Mouse (Mus musculus): ENCODE measurements around the gene Wdr1.
"Not testable (repeated sequence)": the region's sequence is repeated elsewhere in the genome, so short reads cannot be mapped to it uniquely, and the experiment has no call there.

Gene Wdr1

DNA sequence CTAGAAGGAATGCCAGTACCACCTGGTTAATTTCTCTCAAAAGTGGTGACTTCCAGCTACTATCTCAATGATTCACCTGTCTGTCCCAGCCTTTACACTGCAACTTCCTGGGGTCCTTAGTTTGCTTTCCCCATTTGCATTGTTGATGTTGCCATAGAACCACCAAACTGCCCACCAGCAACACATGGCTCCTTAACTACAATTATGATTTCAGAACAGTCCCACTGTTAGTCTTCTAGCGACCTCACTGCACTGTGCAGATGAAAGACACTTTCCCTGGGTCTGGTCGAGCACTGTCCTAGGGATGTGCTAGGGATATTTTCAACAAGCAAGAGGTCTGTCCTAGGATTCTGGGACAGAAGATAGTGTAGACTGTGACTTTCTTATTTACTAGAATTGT, at the start of gene Wdr1:
Gene Wdr1 (minus strand): TSS at position 101 of the 400 bp plus-strand sequence.
- DNase-seq (ENCODE audit: low spot score): no peak

DNA sequence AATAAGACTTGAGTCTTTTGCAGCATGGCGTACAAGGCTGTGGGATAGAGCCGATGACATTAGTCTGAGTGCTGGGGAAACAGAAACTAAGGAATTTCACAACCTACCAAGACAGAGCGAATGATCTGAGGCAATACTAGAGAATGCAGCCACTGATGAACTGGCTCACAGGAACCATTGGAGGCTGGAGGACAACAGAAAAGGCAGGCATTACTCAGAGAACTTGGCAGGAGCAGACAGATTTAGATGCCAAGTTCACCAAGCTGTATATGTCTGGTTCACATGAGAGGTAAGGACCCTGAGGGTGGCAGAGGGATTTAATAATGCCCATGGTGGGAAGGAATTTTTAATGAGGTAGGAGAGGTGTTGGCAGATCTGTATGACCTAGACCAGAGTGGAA, 48.1 kb upstream of the Wdr1 start:
- DNase-seq (ENCODE audit: low spot score): peak; percentile 22

DNA sequence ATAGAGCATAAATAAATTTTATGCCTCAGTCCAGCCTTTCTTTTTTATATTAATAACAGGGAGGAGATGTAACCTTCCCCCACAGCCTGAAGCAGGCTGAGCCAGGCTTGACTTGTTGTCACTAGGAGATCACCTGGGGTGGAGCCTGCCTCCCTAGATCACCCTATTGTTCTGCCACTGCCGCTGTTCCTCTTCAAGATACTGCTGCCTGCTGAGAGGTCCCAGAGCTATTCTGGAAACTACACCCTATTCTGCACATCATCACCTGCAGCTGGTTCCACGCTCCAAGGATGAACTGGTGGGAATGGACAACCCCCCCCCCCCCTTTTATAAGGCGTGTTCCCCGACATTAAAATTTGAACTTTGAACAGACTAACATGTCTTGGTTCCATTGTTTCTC, 45.2 kb upstream of the Wdr1 start:
- not testable (repeated sequence) for DNase-seq (ENCODE audit: low spot score)

DNA sequence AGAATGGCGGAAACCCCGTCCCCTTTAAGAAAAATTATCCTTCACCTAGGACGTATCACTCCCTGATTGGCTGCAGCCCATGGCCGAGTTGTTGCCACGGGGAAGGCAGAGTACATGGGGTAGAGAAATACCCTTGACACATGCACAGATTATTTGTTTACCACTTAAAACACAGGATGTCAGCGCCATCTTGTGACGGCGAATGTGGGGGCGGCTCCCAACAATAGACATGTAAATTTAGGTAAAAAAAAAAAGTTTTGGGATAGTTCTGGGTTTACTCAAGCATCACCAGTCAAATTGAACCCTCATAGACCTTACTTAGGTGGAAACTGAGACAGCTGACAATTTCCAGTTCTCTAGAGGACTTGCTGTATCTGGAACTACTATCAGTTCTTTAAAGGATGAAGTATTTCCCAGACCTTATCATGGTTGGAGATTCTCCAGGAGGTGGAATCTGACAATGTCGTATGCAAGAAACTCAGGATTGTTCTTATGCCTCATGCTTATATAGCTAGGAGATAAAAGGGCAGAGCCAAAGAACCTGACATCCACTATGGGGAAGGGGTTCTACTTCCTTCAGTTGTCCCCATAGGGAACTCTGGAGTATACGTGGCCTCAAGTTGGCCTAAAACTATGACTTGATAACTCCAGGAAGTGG, 35.8 kb upstream of the Wdr1 start:
- DNase-seq (ENCODE audit: low spot score): no peak

DNA sequence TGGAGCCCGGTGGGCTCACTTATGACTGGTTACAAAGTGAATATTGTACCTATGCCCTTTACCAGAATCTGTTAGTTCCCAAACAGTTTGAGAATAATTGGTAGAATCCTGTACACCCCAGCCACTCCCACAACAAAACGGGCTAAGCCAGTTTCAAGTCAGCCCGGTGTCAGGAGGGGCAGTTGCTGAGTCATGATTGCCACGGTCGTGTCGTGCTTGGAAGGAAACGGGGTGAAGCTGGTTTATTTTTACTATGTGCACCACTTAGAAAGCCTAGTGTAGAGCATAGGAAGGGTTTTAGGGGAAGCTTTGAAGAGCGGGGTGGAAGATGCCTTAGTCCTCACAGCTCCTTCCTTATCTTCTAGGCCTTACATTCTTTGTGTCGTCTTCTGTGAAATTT, 25.9 kb upstream of the Wdr1 start:
- DNase-seq (ENCODE audit: low spot score): peak; percentile 35

DNA sequence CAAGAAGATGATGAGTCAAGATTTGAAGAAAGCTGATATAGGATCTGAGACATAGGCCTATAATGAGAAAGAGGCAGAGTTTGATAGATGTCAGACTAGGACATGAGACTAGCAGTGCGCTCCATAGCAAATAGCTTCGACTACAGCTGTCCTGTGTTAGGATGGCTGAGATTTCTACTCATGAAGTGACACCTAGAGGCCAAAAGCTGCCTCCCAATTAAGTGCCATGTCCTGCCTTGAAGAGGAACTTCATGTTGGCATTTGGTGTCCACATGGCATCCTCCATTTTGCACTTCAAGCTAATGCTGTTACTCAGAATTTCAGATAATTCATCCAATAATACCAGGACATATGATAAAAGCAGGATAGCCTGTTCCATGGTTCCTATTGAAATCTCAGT, 22.4 kb upstream of the Wdr1 start:
- no peak for DNase-seq (ENCODE audit: low spot score)

DNA sequence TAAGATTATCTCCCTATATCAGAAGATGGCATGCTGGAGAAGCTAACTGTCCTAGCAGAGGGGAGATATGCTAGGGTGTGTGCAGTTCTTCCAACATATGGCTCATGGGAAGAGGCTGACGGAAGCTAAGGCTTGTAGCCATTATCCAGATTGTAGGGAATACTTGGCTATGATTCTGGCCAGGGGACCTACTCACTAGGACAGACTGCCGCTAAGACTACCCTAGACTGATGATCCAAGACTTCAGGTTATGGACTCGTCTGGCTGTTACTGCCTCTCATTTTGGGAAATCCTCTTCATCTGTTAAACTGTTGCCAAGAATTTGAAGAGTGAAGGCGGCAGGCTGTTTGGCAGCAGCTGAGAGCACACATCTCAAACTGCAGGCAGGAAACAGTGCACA, 20.0 kb upstream of the Wdr1 start:
- DNase-seq (ENCODE audit: low spot score): no peak

DNA sequence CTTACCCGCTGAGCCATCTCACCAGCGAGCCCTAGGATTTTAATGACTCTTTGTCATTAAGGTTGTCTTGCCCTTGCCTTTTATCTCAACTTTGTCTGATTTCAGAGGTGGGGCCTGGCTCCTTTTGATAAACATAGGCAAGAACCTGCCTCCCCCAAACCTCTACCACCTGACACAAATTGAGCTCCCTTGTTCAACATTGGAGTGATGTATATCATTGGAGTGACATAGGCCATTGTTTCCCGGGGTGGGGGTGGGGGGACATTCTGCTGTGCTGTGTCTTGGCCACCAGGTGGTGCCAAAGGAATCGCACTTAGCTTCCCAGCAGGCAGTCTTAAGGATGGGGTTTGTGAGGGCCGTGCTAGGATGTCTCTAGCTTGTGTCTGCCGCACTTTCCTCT, 17.7 kb upstream of the Wdr1 start:
- DNase-seq (ENCODE audit: low spot score): no peak

DNA sequence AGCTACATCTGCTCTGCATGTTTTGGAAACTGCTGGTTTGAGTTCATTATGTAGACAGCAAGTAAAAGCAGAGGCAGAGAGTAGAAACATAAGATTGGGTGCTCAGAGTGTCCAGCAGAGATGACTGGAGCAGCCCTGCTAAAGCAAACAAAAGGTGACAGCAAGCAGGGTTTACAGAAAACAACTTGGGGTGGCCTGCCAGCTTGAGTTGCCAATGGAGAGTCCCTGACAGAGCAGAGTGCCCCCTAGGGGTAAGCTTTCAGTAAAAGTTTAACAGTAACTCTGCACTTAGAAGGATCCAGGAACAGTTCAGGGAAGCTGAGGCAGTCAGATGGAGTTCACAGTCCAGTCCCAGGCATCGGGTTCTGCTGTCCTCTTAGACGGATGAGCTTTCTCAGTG, 7.9 kb upstream of the Wdr1 start:
- DNase-seq (ENCODE audit: low spot score): no peak

DNA sequence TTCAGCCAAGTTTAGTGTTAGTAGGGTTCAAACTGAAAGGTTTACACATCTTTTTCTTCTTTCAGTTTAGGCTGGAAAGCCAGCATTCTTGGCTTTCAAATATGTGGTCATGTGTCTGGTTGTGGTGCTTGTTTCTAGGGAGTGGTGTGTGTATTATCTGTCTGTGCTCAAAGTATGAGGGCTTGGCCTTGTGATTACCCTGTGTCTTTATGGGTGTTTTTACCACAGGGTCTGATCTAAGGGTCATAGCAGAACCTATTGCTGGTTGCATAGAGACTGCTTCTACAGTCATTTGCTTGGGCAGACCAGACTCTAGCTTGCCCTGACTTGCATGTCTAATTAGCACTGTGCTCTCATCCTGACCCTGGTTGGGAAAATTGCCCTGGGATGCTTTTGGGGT, 5.6 kb upstream of the Wdr1 start:
- no peak for DNase-seq (ENCODE audit: low spot score)

DNA sequence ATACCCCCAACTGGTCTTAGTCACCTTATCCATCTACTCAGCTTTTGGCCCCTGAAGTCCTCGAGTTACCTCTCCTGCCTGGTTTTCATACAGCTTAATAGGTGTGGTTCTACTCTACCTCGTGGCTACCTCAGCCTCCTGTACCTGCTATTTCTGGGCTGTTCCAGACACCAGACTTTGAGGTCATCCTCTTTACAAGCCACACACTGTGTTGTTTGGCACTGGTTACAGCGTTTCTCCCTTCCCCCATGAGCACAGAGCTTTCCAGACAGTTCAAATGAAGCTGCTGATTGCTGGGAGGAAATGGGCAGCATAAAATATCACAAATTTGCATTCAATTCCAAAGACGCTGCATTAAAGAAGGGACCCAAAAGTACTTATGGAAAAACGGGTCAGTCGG, 1.8 kb upstream of the Wdr1 start:
- no peak for DNase-seq (ENCODE audit: low spot score)

DNA sequence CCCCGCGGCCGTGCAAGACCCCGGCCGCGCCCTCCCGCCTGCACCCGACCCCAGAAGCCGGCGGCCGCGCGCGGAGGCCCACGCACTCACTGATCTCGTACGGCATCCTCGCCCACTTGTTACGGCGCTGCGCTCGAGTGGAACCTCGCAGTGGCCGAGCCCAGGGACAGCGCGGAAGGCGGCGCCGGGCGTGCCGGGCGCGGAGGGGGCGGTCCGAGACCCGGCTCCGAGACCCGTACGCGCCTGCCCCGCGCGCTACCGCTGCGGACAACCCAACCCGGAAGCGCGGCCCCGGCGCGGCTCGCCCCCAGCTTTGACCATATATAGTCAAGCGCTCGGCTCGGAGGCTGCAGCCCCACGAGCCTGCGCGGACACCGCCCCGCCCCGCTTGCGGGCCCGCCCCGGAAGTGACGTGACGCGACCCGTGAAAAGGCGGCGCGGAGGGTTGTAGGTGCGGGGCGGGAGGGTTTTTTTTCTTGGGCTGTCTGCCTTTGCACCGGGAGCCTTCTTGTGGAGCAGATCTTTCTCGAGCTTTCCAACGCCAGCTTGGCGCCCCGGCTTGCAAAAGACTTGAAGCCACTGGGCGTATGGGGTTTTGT, 1.5 kb downstream of the Wdr1 start:
- DNase-seq (ENCODE audit: low spot score): peak; percentile 99

DNA sequence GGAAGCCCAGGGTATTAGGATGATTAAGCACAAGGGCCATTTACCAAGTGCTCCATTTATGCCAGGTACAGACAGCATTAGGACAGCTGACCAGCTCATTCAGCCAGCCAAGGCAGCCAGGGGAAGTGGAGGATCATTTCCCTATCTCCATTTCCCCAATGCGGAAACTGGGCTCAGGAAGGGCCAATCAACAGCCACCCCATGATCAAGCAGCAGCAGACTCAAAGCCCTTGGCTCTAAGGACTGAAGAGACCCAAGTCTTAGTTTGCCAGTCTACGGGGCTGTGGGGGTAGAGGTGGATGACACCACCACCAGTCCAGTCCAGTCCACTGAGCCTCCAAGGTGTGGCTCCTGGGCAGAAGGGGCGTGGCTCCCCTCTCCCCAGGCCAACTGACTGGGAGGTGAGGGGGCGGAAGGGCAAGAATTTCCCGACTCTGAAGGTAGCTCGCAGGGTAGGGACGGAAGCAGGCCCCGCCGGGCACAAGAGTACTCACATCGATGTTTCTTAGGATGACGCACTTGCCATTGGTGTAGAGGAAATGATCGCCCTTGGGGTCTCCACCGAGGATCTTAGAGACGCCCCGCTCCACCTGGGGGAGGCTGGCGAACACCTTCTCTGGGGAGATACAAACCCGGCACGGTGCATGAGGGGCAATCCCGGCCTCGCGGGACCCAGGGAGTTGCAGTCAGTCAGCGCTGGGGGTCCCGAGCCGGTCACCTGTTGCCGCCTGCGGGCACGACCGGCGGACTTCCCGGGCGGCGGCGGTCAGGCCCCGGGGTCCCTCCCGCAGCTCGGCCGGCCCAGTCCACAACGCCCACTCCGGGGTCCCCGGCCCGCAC, 2.2 kb downstream of the Wdr1 start:
- peak; percentile 50 for DNase-seq (ENCODE audit: low spot score)

DNA sequence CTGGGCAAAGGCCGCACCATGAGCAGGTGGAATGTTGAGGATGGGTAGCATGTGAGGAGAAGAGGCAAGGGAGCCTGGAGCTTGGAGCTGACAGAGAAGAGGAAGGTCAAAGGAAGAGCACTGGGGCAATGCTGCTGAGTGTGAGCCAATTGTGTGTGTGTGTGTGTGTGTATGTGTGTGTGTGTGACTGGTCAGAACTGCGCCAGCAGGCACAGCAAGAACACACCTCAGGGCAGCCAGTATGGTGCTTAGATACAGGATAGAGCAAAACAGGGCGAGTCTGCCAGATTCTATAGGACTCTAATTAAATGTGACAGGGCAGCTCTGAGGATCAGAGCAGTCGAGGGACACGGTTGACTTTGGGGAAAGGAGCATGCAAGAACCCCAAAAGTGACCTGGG, 4.2 kb downstream of the Wdr1 start:
- DNase-seq (ENCODE audit: low spot score): no peak

DNA sequence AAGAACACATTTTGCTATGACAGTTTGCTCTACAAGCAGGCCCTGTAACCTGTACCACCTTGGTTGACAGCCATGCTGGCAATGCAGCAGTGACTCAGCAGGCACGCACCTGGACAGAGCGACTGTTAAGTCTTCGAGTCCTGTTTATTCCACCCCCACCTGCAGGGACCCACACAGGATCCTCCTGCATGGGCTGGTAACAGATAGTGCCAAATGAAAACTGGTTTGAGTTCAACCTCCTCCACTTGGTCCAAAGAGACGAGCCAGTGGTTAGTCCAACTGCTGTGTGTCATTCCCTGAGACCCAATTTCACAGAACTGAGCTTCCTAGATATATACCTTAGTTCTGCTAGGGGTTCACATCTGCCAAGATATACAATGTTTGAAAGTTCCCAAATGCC, 5.2 kb downstream of the Wdr1 start:
- no peak for DNase-seq (ENCODE audit: low spot score)

DNA sequence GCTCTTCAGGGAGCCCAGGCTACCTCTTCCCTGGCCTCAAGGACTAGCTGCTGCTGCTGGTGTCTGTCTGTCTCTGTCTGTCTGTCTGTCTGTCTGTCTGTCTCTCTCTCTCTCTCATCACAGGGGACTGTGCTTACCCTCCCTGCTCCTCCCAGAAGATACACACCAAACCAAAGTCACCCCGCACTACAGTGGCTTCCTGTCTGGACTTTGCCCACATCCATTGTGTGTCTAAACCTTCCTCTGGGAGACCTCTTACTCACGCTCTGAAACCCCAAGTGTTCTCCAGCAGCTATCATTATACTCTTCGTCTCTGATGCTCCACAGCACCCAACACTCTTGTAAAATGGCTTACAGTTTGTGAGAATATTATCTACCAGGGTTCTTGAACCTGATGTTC, 6.6 kb downstream of the Wdr1 start:
- no peak for DNase-seq (ENCODE audit: low spot score)

DNA sequence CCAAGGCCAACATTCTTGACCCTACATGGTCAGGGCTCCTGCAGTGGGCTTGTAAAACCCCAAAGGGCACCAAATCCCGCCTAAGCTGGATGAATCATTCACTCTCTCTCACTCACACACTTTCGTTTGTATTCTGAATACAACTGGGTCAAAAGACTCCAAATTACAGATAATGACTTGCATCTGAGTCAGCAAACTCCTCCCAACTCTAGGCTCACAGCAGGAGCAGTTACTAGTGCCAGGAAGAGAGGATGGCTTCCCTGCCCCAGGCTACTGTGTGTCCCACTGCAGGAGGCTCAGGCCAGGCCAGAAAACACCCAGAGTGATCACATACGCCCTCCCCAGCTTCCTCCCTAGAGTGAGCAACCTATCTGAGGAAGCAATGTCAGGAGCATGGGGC, 9.1 kb downstream of the Wdr1 start:
- DNase-seq (ENCODE audit: low spot score): no peak

DNA sequence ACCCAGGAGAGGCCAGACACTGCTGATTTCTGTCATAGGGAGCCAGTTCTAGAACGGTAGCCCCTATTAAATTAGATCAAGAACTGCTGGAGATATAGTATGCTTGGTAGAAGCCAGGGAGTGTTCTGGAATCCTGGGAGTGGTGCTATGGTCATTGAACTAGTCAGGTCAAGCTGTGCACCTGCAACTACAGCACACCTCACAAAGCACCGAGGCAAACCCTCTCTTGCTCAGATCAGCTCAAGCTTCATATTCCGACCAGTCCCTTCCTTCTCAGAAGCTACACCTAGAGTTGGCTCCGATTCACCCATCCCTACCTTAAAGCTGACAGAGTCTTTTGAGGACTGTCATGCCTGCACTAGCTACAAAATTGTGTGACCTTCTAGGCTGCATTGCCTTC, 9.5 kb downstream of the Wdr1 start:
- DNase-seq (ENCODE audit: low spot score): no peak

DNA sequence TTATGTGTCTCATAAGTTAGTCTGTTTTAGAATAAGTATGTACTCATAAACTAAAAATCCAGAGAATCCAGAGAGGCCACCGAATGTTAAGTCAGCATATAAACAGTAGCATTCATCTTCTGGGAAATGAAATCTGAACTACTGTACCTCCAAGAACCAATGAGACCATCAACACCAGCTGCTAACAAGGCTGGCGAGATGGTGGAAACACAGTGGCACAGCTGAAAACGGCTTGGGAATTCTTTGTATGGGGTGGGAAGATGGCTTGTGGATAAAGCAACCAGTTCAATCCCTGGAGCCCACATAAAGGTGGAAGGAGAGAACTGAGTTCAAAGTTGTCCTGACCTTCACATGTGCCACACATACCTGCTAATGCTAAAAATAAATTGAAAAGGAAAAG, 10.4 kb downstream of the Wdr1 start:
- no peak for DNase-seq (ENCODE audit: low spot score)

DNA sequence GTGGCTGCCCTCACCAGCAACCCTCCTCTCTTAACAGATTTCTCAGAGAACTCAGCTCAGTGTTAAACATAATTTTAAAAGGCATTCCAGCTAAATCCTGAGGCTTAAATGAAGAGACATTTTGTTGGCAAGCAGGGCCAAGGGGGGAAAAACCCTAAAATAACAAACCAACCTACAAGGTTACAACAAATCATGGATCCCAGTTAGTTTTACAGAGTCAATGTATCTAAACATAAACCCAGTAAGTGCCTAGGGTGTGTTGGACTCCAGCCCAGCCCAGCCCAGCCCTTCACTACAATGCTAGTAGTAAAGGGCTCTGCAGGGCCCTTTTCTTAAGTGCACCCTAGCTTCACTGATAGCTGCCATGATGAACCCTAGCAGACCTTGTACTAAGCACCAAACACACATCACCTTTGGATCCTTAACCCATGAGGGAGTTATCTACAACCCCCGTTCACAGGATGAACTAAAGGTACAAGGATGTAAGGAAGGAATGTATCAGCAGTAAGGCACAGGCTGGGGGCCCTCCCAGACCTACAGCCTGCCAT, 12.7 kb downstream of the Wdr1 start:
- no peak for DNase-seq (ENCODE audit: low spot score)

DNA sequence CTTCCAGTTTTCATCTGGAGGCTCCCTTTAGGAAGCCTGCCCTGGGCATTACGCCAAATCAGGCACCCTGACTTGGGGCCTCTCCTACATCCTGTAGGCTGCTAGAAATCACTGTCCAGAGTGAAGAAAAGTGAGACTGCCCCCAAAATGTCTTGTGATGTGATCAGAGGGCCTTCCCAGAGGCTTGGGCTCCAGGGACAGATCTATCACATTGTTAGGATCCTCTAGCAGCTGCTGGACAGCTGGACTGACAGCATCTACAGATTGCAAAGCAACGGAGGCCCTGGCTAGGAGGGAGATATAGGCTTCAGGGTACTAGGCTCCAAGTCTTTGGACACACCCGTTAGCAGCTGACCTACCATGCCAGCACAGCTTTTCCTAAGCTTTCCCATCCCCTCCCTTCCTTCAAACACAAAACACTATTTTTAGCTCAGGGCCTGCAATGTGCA, 13.5 kb downstream of the Wdr1 start:
- no peak for DNase-seq (ENCODE audit: low spot score)

DNA sequence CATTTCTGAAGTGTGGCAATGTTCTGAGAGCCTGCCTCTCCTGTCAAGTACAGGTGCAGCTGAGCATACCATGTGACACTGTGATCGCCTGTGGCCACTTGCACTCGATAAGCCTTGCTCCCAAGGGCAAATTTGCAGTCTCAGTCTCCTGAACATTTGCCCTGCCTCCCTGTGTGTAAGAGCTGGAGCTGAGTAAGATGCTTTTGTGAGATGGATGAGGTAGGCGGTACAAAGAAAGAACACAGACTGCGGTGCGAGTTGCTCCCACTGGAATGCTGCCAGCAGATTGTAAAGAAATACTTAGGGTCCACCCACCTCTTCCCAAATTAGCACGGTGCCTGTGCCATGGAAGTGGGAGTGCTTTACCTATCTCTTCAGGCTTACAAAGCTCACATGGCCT, 15.6 kb downstream of the Wdr1 start:
- DNase-seq (ENCODE audit: low spot score): peak; percentile 40
